Mouse (Mus musculus) splenic B cell, adult 2 months (primary cell): ENCODE results near the gene Arhgap25.
"Not testable (repeated sequence)": the region's sequence is repeated elsewhere in the genome, so short reads cannot be mapped to it uniquely, and the experiment has no call there.

Experiments used
- DNase-seq: peaks from one replicate; pipeline ENCODE4 v3.0.0-alpha.2; 2011; ENCODE audit warnings: low read depth, low spot score
- H3K27me3 ChIP-seq: 2 replicates; pipeline ENCODE4 v1.6.1; 2012; ENCODE audit warnings: mild to moderate bottlenecking, low read length, moderate library complexity, mixed read lengths; ENCODE audit not compliant: control insufficient read depth, poor library complexity, insufficient read depth, severe bottlenecking
- H3K36me3 ChIP-seq: 2 replicates; pipeline ENCODE4 v1.6.1; 2012; ENCODE audit warnings: mild to moderate bottlenecking, low read length, moderate library complexity, mixed read lengths; ENCODE audit not compliant: control insufficient read depth, poor library complexity, insufficient read depth, severe bottlenecking

Arhgap25 gene

GRCm38 (mm10) chr6:87523736-87524135 lies 9.3 kb downstream of the Arhgap25 start:
- DNase-seq, result no peak
- Histone ChIP-seq H3K27me3 (no peaks in the 10 kb centered on the region), H3K36me3 (no peaks in the 10 kb centered on the region; the same call in 1 of the 2 replicates)

DNA sequence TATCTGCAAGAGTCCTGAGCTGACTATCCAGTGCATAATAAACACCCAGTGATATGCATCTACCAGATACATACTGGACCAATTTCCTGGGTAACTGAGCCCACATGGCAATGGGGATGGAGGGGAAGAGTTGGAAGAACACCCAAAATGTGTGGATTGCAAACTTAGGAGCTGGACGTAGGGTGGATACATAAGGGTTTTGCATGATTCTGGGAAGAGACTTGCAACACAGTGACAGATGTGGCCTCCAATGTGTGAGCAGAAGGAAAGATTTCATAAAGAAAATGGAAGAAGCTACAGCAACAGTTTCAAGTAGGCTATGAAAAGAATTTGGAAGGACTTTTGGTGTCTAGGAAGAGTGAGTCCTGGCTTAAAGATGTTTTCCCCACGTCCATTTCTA lies 10.0 kb downstream of the Arhgap25 start:
- Histone ChIP-seq H3K36me3 (no peaks in the 10 kb centered on the region; the same call in 1 of the 2 replicates), H3K27me3 (no peaks in the 10 kb centered on the region)
- no peak for DNase-seq

DNA sequence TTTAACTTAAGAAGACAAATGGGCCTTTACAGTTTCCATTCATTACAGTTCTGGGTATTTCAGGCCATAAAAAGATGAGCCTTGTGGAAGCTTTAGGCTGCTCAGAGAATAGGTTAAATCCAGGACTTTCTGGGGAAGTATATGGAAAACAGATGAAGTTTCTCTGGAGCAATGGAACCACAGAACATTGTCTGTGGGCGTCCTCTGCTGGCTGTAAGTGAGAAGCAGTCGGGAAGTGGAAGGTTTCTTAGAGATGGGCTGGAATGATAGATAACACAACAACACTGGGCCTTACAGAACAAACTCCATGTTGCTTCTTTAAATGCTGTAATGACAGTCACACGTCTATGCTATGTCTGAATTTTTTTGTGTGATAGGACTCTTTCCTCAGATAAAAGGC lies 10.8 kb downstream of the Arhgap25 start:
- H3K36me3 ChIP-seq, result peaks cover under 1% of the 10 kb centered on the region
- no peaks in the 10 kb centered on the region for H3K27me3 ChIP-seq
- no peak for DNase-seq

GRCm38 (mm10) chr6:87521705-87522104 lies 11.4 kb downstream of the Arhgap25 start:
- H3K36me3 ChIP-seq, DNase-seq, H3K27me3 ChIP-seq: not testable (repeated sequence)

DNA sequence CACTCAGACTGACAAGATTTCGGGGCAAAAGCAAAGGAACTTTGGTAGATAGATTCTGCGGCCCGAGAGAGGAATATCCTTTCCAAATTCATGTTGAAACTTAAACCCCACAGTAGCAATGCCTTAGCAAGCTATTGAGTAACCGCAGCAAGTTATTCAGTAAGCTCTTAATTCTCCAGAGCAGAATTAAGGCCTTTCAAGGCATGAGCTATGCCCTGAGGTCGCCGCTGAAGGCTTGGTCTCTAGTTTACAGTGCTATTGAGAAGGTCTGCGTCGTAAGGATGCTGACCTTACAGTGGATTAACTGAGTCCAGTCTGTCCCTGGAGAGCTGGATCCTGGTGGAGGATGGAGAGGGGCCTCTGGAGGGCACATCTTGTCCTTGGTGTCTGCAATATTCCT lies 12.5 kb downstream of the Arhgap25 start:
- peaks cover 1% of the 10 kb centered on the region for H3K36me3 ChIP-seq
- no peak for DNase-seq
- H3K27me3 ChIP-seq, result no peaks in the 10 kb centered on the region

- no peak for DNase-seq
- H3K27me3 ChIP-seq, result no peaks in the 10 kb centered on the region
- H3K36me3 ChIP-seq, result peaks cover 3% of the 10 kb centered on the region
These were observed 13.2 kb downstream of the Arhgap25 start for GRCm38 (mm10) chr6:87519809-87520208.

DNA sequence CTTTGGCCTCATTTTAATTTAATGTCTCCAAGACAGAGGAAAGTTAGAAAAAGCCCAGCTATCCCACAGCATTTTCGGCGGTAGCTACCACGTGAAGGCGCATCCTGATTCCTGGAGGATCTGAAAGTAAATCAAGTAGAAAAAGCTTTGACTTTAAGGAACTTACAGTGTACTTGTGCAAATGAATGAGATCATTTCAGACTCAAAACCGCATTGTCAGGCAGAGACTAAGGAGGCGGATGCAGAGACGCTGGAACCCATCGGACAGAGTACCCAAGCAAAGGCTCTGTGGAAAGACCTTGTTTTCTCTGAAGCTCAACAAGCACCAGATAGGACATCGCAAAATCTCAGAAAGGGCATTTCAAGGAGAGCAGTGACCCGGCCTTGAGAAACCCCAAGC lies 14.4 kb downstream of the Arhgap25 start:
- H3K36me3 ChIP-seq, result peaks cover 5% of the 10 kb centered on the region

DNA sequence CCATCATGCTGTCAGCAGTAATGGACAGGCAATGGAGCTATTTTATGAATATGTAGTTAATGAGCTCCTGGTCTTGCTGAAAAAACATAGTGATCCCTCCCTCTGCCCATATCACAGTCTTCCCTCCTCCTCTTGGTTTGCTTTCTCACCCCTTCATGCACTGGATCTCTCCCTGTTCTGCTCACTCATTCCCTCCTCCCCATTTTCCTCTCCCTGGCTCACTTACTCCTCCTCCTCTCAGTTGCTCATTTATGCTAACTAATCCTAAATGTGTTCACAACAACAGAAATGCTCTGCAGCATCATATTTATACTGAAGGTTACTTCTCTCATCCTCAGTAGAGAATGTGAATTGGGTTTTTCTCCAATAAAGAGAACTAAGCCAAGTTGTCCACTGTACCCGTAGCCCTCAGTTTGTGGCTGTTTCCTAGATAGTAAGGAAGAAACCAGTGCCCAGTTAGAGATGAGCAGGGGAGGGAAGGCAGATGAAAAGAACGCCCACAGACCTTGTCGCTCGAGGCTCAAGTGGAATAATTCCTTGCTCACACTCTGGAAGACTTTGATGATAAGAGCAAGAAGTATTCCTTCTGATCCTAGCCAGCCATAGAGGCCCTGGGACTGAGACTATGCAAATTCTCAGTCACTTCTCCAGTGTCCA lies 15.2 kb downstream of the Arhgap25 start:
- no peak for DNase-seq
- no peaks in the 10 kb centered on the region for H3K27me3 ChIP-seq
- peaks cover 5% of the 10 kb centered on the region for H3K36me3 ChIP-seq

More for the DNA sequence above, 14.4 kb downstream of the Arhgap25 start:
- no peak for DNase-seq
- H3K27me3 ChIP-seq, result no peaks in the 10 kb centered on the region

DNA sequence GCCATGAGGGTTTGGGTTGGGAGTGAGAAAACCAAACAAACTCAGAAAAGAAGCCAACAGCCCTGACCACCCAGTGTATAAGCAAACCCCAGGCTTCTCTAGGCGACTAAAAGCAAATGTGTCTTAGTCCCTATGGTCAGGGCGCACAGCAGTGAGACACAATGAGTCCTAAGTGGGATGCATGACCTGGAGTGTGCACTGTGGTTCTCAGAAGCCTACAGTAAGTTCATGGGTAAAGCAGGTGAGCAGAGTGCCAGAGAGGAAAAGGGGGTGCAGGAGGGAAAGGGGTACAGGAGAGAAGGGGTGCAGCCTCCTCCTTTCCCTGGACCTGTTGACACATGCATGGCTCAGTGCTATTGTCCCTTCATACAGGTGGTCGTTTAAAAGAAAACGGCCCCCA lies 18.7 kb downstream of the Arhgap25 start:
- Histone ChIP-seq H3K27me3 (no peaks in the 10 kb centered on the region), H3K36me3 (peaks cover 5% of the 10 kb centered on the region; the same call in 1 of the 2 replicates)
- no peak for DNase-seq

DNA sequence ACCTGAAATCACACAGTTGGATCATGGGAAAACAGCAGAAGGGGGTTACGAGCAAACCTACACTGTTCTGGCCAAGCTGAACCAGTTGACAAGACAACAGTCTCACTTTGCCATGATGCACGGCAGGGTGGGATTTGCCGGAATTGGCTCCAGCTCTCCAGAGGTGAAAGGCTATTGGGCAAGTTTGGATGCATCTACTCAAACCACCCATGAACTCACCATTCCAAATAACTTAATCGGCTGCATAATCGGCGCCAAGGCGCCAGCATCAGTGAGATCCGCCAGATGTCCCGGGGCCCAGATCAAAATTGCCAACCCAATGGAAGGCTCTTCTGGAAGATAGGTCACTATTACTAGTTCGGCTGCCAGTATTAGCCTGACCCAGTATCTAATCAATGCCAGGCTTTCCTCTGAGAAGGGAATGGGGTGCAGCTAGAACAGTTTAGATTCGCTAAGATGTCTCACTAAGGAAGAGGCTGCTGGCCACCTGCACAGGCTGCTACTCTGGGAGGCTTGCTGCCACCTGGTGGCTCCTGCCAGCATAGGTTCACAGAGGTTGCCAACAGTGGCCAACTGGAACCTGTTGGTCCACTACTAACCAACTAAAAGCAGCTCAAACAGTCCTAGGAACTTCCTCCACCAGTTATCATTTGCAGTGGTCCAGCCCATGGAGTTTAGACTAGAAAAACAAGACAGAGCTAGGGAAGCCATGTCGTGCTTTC lies 19.9 kb downstream of the Arhgap25 start:
- Histone ChIP-seq H3K27me3 (no peaks in the 10 kb centered on the region), H3K36me3 (peaks cover 5% of the 10 kb centered on the region; the same call in 1 of the 2 replicates)
- peak; percentile 85 for DNase-seq

DNA sequence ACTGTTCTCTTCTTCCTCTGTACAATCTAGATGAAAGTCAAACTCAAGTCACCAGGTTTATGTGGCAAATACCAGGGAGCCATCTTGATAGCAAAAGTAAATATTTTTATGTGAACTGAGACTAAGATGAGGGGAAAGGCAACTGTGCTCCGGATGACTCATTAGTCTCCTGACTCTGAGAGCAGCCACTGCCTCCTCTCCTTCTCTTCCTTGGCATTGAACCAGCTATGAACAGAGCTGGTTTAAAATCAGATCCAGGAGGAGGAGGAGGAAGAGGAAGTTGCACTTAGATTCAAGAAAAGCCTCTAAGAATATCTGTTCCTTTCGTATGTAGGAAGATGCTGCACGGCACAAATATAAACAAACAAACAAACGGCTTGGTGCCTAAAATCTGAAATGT lies 22.1 kb downstream of the Arhgap25 start:
- H3K27me3 ChIP-seq, result no peaks in the 10 kb centered on the region
- H3K36me3 ChIP-seq, result 0 out of 2 replicates have a peak, but pooled peaks cover 3% of the 10 kb centered on the region
- no peak for DNase-seq

DNA sequence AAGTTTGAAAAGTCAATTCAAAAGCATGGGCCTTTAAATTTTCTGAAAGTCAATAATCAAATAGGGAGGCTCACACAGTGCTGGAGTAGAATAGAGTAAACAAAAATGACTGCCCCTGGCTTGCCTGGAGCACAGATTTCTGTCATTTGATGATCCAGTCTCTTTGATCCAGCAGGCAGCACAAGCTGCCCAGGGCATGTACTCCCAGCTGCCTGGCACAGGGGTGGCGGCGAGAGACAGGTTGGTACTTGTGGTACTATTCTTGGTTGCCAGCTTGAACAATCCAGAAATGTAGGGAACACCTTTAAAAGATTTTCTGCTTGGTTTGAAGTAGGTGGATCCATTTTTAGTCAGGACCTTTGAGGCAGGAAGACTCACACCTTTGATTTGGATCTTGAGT lies 23.3 kb downstream of the Arhgap25 start:
- H3K36me3 ChIP-seq, result 0 out of 2 replicates have a peak, but pooled peaks cover 2% of the 10 kb centered on the region
- no peak for DNase-seq
- no peaks in the 10 kb centered on the region for H3K27me3 ChIP-seq

GRCm38 (mm10) chr6:87504875-87505274 lies 28.2 kb downstream of the Arhgap25 start:
- H3K36me3 ChIP-seq, result no peaks in the 10 kb centered on the region
- H3K27me3 ChIP-seq, result no peaks in the 10 kb centered on the region
- DNase-seq, result no peak

DNA sequence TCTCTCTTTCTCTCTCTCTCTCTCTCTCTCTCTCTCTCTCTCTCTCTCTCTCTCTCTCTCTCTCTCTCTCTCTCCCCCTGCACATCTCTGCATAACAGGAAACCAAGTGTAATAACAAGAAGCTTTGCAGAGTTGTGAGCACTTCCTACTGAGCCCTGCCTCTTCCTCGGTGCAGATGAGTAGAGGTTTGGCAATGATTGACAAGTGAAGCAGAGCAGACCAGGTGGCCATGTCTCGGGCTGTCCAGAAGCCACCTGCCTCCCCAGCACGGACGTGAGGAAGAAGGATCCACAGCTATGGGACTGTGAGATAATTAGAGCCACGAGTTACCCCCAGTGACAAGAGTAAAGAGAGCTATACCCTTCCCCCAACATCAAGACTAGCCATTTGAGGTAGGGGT lies 29.1 kb downstream of the Arhgap25 start:
- peak; percentile 76 for DNase-seq

DNA sequence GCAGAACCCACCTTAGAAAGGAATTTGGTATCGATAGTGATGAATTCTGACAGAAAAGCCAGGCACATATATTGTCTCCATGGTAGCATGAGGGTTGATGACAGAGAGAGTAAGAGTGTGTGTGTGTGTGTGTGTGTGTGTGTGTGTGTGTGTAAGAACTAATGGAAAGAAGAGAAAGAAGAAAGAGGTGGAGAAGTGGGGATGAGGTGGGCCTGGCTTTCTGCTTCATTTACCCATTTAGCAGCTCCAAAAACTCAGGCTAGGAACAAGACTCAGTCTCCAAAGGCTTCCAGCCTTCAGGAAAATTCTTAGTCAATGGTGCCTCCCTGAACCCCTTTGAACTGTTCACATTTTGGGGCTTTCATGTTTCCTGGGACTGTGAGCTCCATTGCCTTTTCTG lies 29.5 kb downstream of the Arhgap25 start:
- Histone ChIP-seq H3K36me3 (no peaks in the 10 kb centered on the region), H3K27me3 (no peaks in the 10 kb centered on the region)
- DNase-seq, result no peak

More for the DNA sequence above, 29.1 kb downstream of the Arhgap25 start:
- Histone ChIP-seq H3K27me3 (no peaks in the 10 kb centered on the region), H3K36me3 (no peaks in the 10 kb centered on the region)
